In genomic region chr6:137202661-137203060, GRCm38 (mm10) we compare ENCODE assay signal across 24 mouse cellular contexts. TPM values are rescaled to one million over a fixed set of nuclear protein-coding genes. Genes with fewer than 3 reads are reported as not detected.
"Had no signal": no experiment of that assay in that cellular context is flagged by ENCODE, and none has a peak within 500 bp of the region (broad histone marks: within the 10 kb centered on the region; RNA-seq: fewer than 3 reads in every experiment).

No protein-coding gene starts in this region.

- H3K27me3 ChIP-seq: lung, embryonic 15.5 days; megakaryocyte, embryonic 14.5 days; midbrain, embryonic 12.5 days; neural tube, embryonic 13.5 days; neural tube, embryonic 15.5 days had no signal

- H3K4me1 ChIP-seq: lung, embryonic 15.5 days; megakaryocyte, embryonic 14.5 days; midbrain, embryonic 10.5 days; midbrain, embryonic 12.5 days; neural tube, embryonic 13.5 days; neural tube, embryonic 15.5 days had no signal

- H3K9me3 ChIP-seq: lung, embryonic 15.5 days; midbrain, embryonic 10.5 days; midbrain, embryonic 12.5 days; neural tube, embryonic 13.5 days; neural tube, embryonic 15.5 days had no signal

- H3K4me2 ChIP-seq: lung, embryonic 15.5 days; midbrain, embryonic 12.5 days; neural tube, embryonic 13.5 days; neural tube, embryonic 15.5 days had no signal

- H3K4me3 ChIP-seq: lung, embryonic 15.5 days; megakaryocyte, embryonic 14.5 days; midbrain, embryonic 10.5 days; midbrain, embryonic 12.5 days; myocyte; neural tube, embryonic 13.5 days; neural tube, embryonic 15.5 days had no signal

- ATAC-seq: liver, postnatal 0 days; lung, postnatal 0 days; midbrain, embryonic 16.5 days had no signal

- H3K27ac ChIP-seq: lung, embryonic 15.5 days; macrophage; midbrain, embryonic 10.5 days; midbrain, embryonic 12.5 days; neural tube, embryonic 13.5 days; neural tube, embryonic 15.5 days had no signal

- H3K9ac ChIP-seq: liver, postnatal 0 days; lung, embryonic 15.5 days; midbrain, embryonic 12.5 days; neural tube, embryonic 13.5 days; neural tube, embryonic 15.5 days had no signal

- H3K36me3 ChIP-seq: lung, embryonic 15.5 days; midbrain, embryonic 10.5 days; midbrain, embryonic 12.5 days; neural tube, embryonic 13.5 days; neural tube, embryonic 15.5 days had no signal

- DNase-seq: liver, postnatal 0 days; lung, adult 2 months; lung, postnatal 14 days; lung, postnatal 36 days; midbrain, embryonic 14.5 days; retina, postnatal 1 day; right cerebral cortex, adult 18-20 months; right cerebral cortex, postnatal 25 days; right cerebral cortex, postnatal 4 days; spleen, adult 18-20 months; thymus, adult 18-20 months; thymus, postnatal 14 days; thymus, postnatal 36 days had no signal

RNA-seq across cellular contexts. Expression of gene Rerg, which starts 32.4 kb away (rescaled TPM):
- total RNA-seq: megakaryocyte progenitor cell, adult 5-6 weeks had no signal
- polyA plus RNA-seq: macrophage had no signal

RNA-seq across cellular contexts. Expression of gene Ptpro, which starts 49.5 kb away (rescaled TPM):
- polyA plus RNA-seq: myocyte had no signal
